Mouse (Mus musculus): Measurements from ENCODE around the gene Wdhd1.

Wdhd1 gene

GRCm38 (mm10) chr14:47220231-47221025, 56.2 kb downstream of the Wdhd1 start:
- no peak for DNase-seq

GRCm38 (mm10) chr14:47218766-47219606, 57.7 kb downstream of the Wdhd1 start:
- DNase-seq: no peak

- no peak for DNase-seq
These were observed 60.1 kb downstream of the Wdhd1 start for GRCm38 (mm10) chr14:47216541-47216940.

- DNase-seq: no peak
These were observed 62.3 kb downstream of the Wdhd1 start for GRCm38 (mm10) chr14:47214367-47214766.

- DNase-seq: no peak
These were observed 63.4 kb downstream of the Wdhd1 start for GRCm38 (mm10) chr14:47213305-47213704.

GRCm38 (mm10) chr14:47209669-47210164, 66.9 kb downstream of the Wdhd1 start:
- no peak for DNase-seq

GRCm38 (mm10) chr14:47208564-47209493, 67.8 kb downstream of the Wdhd1 start:
- DNase-seq: no peak

GRCm38 (mm10) chr14:47206601-47207000, 70.1 kb downstream of the Wdhd1 start:
- DNase-seq: no peak

- no peak for DNase-seq
These were observed 71.2 kb downstream of the Wdhd1 start for GRCm38 (mm10) chr14:47205270-47205972.

- DNase-seq: no peak
These were observed 79.3 kb downstream of the Wdhd1 start for GRCm38 (mm10) chr14:47197340-47197739.

- no peak for DNase-seq
These were observed 79.9 kb downstream of the Wdhd1 start for GRCm38 (mm10) chr14:47196711-47197110.

- DNase-seq: peak; percentile 46
These were observed 82.6 kb downstream of the Wdhd1 start for GRCm38 (mm10) chr14:47194096-47194495.

- DNase-seq: no peak
These were observed 83.2 kb downstream of the Wdhd1 start for GRCm38 (mm10) chr14:47193506-47193905.

- DNase-seq: no peak
These were observed 84.8 kb downstream of the Wdhd1 start for GRCm38 (mm10) chr14:47191861-47192260.
